25 mouse cellular contexts compared by ENCODE assay signal in genomic region chr9:123359981-123360380, GRCm38 (mm10).
"Had no signal": no experiment of that assay in that cellular context is flagged by ENCODE, and none has a peak within 500 bp of the region (broad histone marks: within the 10 kb centered on the region; RNA-seq: fewer than 3 reads in every experiment).

No protein-coding gene starts in this region.

- H3K4me1 ChIP-seq: hindbrain, embryonic 13.5 days; hindbrain, embryonic 15.5 days; kidney, embryonic 15.5 days; limb, embryonic 13.5 days; limb, embryonic 15.5 days; liver, embryonic 12.5 days had no signal

- H3K4me2 ChIP-seq: heart, embryonic 13.5 days; hindbrain, embryonic 13.5 days; hindbrain, embryonic 15.5 days; kidney, embryonic 15.5 days; limb, embryonic 13.5 days; limb, embryonic 15.5 days; liver, embryonic 12.5 days had no signal

- H3K4me3 ChIP-seq: gastrocnemius, adult 2 months; heart, adult 2 months; heart, embryonic 13.5 days; hindbrain, embryonic 13.5 days; hindbrain, embryonic 15.5 days; kidney, embryonic 15.5 days; limb, embryonic 13.5 days; limb, embryonic 15.5 days; liver, embryonic 12.5 days had no signal

- ATAC-seq: forebrain, postnatal 0 days; hindbrain, postnatal 0 days; intestine, embryonic 16.5 days; liver, embryonic 12.5 days had no signal

- H3K36me3 ChIP-seq: heart, embryonic 13.5 days; hindbrain, embryonic 13.5 days; hindbrain, embryonic 15.5 days; kidney, embryonic 15.5 days; limb, embryonic 13.5 days; limb, embryonic 15.5 days; liver, embryonic 12.5 days had no signal

- DNase-seq: forebrain, postnatal 0 days; gastrocnemius, adult 2 months; gastrocnemius, postnatal 10 days; gastrocnemius, postnatal 25 days; heart, adult 2 months; heart, postnatal 4 days; kidney, adult 11 months; kidney, adult 2 months; kidney, adult 9 months; kidney, postnatal 14 days; kidney, postnatal 36 days; layer of hippocampus, adult 9-11 months; layer of hippocampus, postnatal 36 days; left cerebral cortex, postnatal 4 days had no signal

- H3K27me3 ChIP-seq: heart, embryonic 13.5 days; hindbrain, embryonic 13.5 days; hindbrain, embryonic 15.5 days; kidney, embryonic 15.5 days; limb, embryonic 13.5 days; limb, embryonic 15.5 days had no signal

- H3K9me3 ChIP-seq: heart, embryonic 13.5 days; hindbrain, embryonic 13.5 days; hindbrain, embryonic 15.5 days; kidney, embryonic 15.5 days; limb, embryonic 13.5 days; limb, embryonic 15.5 days; liver, embryonic 12.5 days had no signal

- H3K9ac ChIP-seq: forebrain, postnatal 0 days; heart, embryonic 13.5 days; hindbrain, embryonic 13.5 days; hindbrain, embryonic 15.5 days; kidney, embryonic 15.5 days; limb, embryonic 13.5 days; limb, embryonic 15.5 days; liver, embryonic 12.5 days; liver, embryonic 14.5 days had no signal

- H3K27ac ChIP-seq: gastrocnemius, adult 2 months; heart, adult 2 months; heart, embryonic 13.5 days; hindbrain, embryonic 13.5 days; hindbrain, embryonic 15.5 days; hindbrain, postnatal 0 days; kidney, embryonic 15.5 days; kidney, postnatal 0 days; limb, embryonic 13.5 days; limb, embryonic 15.5 days; liver, embryonic 12.5 days; liver, embryonic 14.5 days had no signal
